Mouse (Mus musculus) lung, embryonic 14.5 days (tissue): ENCODE measurements at regions not wholly inside any gene's neighbourhood (a gene's known extent, or its start where the extent isn't known, plus 50 kb on each side); places are given as distances from the start of the nearest gene placed in this dataset.

Source experiments
- ATAC-seq: fragments of 200-750 bp; cut with Nextera tagmentation; 2 replicates; pipeline ENCODE4 v1.8.0; 2017; ENCODE audit warnings: mild to moderate bottlenecking, moderate TSS enrichment, moderate library complexity; ENCODE audit not compliant: insufficient read depth
- DNase-seq: peaks from one replicate; pipeline ENCODE4 v3.0.0-alpha.2; 2015
- H3K27ac ChIP-seq: fragments of 300-500 bp; sonication (generic); 2 replicates; pipeline ENCODE4 v1.5.1; 2014; ENCODE audit warnings: low read depth, mild to moderate bottlenecking, moderate library complexity
- H3K27me3 ChIP-seq: fragments of 300-500 bp; sonication (generic); 2 replicates; pipeline ENCODE4 v1.6.1; 2014; ENCODE audit warnings: low read length, control low read depth; ENCODE audit not compliant: insufficient read depth
- H3K36me3 ChIP-seq: fragments of 300-500 bp; sonication (generic); 2 replicates; pipeline ENCODE4 v1.6.1; 2014; ENCODE audit warnings: control low read depth; ENCODE audit not compliant: insufficient read depth
- H3K4me1 ChIP-seq: fragments of 300-500 bp; sonication (generic); 2 replicates; pipeline ENCODE4 v1.6.1; 2014; ENCODE audit warnings: antibody characterized with exemption, control low read depth; ENCODE audit not compliant: insufficient read depth
- H3K4me2 ChIP-seq: fragments of 300-500 bp; sonication (generic); 2 replicates; pipeline ENCODE4 v1.6.1; 2014; ENCODE audit warnings: mild to moderate bottlenecking
- H3K4me3 ChIP-seq: fragments of 300-500 bp; sonication (generic); 2 replicates; pipeline ENCODE4 v1.5.1; 2014; ENCODE audit warnings: low read depth, low read length
- H3K9ac ChIP-seq: fragments of 300-500 bp; sonication (generic); 2 replicates; pipeline ENCODE4 v1.6.1; 2014
- H3K9me3 ChIP-seq: fragments of 300-500 bp; sonication (generic); 2 replicates; pipeline ENCODE4 v1.6.1; 2016; ENCODE audit warnings: low read depth, low read length, control low read depth
- CTCF ChIP-seq: IDR thresholded peaks from 2 replicates; pipeline ENCODE4 v1.5.1; 2016; ENCODE audit warnings: antibody characterized with exemption, low read depth
- WGBS: fragments of 180-500 bp; shearing (Covaris S2); extraction: QIAGEN DNeasy Blood & Tissue Kit; methylation state at CpG from one replicate; pipeline ENCODE4 v1.1.7; 2014; 5-methylcytosine and 5-hydroxymethylcytosine counted together

- Histone ChIP-seq H3K4me3 (no peak overlapping the region), H3K9me3 (no peaks in the 10 kb centered on the region), H3K9ac (no peak overlapping the region), H3K27me3 (no peaks in the 10 kb centered on the region), H3K36me3 (no peaks in the 10 kb centered on the region), H3K4me2 (no peak overlapping the region), H3K27ac (no peak overlapping the region), H3K4me1 (no peaks in the 10 kb centered on the region)
- WGBS, result 44% methylated on average over 10 of the region's 10 CpGs
- peak; percentile 10 for DNase-seq
- no peak for ATAC-seq
- no peak for TF ChIP-seq CTCF
Observed at GRCm38 (mm10) chr1:76450539-76451214, 904.6 kb downstream of the Slc4a3 start.

- H3K9ac ChIP-seq, result no peak overlapping the region
- TF ChIP-seq CTCF, result no peak
- no peaks in the 10 kb centered on the region for H3K9me3 ChIP-seq
- H3K4me2 ChIP-seq, result no peak overlapping the region
- H3K36me3 ChIP-seq, result no peaks in the 10 kb centered on the region
- H3K4me3 ChIP-seq, result no peak overlapping the region
- ATAC-seq (no peak), DNase-seq (no peak)
- no peaks in the 10 kb centered on the region for H3K4me1 ChIP-seq
- H3K27ac ChIP-seq, result no peak overlapping the region
- H3K27me3 ChIP-seq, result no peaks in the 10 kb centered on the region
- 82% methylated on average over 7 of the region's 7 CpGs for WGBS
Observed at GRCm38 (mm10) chr1:76453160-76453710, 907.2 kb downstream of the Slc4a3 start.

- H3K9me3 ChIP-seq, result no peaks in the 10 kb centered on the region
- no peak overlapping the region for H3K4me3 ChIP-seq
- ATAC-seq (no peak), DNase-seq (no peak)
- TF ChIP-seq CTCF, result no peak
- H3K4me1 ChIP-seq, result no peaks in the 10 kb centered on the region; the same call in 1 of the 2 replicates
- no peak overlapping the region for H3K4me2 ChIP-seq
- no peak overlapping the region for H3K27ac ChIP-seq
- 72% methylated on average over 2 of the region's 2 CpGs for WGBS
- no peak overlapping the region for H3K9ac ChIP-seq
- no peaks in the 10 kb centered on the region for H3K27me3 ChIP-seq
- no peaks in the 10 kb centered on the region for H3K36me3 ChIP-seq
Observed at GRCm38 (mm10) chr1:76466562-76466961, 920.5 kb downstream of the Slc4a3 start.

- H3K27ac ChIP-seq, result no peak overlapping the region
- no peak for TF ChIP-seq CTCF
- no peak overlapping the region for H3K4me3 ChIP-seq
- H3K27me3 ChIP-seq, result no peaks in the 10 kb centered on the region
- WGBS, result 80% methylated on average over 4 of the region's 4 CpGs
- DNase-seq, result no peak
- no peaks in the 10 kb centered on the region for H3K36me3 ChIP-seq
- no peaks in the 10 kb centered on the region for H3K4me1 ChIP-seq
- H3K9me3 ChIP-seq, result no peaks in the 10 kb centered on the region
- H3K4me2 ChIP-seq, result no peak overlapping the region
- H3K9ac ChIP-seq, result no peak overlapping the region
- no peak for ATAC-seq
Observed at GRCm38 (mm10) chr1:76484193-76484592, 938.1 kb downstream of the Slc4a3 start.

GRCm38 (mm10) chr1:76487481-76487880, 941.4 kb downstream of the Slc4a3 start:
- no peaks in the 10 kb centered on the region for H3K27me3 ChIP-seq
- H3K9me3 ChIP-seq, result no peaks in the 10 kb centered on the region
- no peak overlapping the region for H3K27ac ChIP-seq
- no peak overlapping the region for H3K4me2 ChIP-seq
- DNase-seq (no peak), ATAC-seq (no peak)
- no peaks in the 10 kb centered on the region for H3K36me3 ChIP-seq
- H3K9ac ChIP-seq, result no peak overlapping the region
- H3K4me3 ChIP-seq, result no peak overlapping the region
- TF ChIP-seq CTCF, result no peak
- no peaks in the 10 kb centered on the region for H3K4me1 ChIP-seq
- 86% methylated on average over 4 of the region's 4 CpGs for WGBS

- ATAC-seq (no peak), DNase-seq (peak; percentile 18)
- WGBS, result 39% methylated on average over 12 of the region's 12 CpGs
- Histone ChIP-seq H3K9ac (no peak overlapping the region), H3K27me3 (no peaks in the 10 kb centered on the region), H3K27ac (no peak overlapping the region), H3K4me3 (no peak overlapping the region), H3K4me1 (no peaks in the 10 kb centered on the region), H3K9me3 (no peaks in the 10 kb centered on the region), H3K36me3 (no peaks in the 10 kb centered on the region), H3K4me2 (peak overlapping the region; percentile 28; the same call in 1 of the 2 replicates)
- no peak for TF ChIP-seq CTCF
Observed at GRCm38 (mm10) chr1:76489681-76490492, 943.8 kb downstream of the Slc4a3 start.

GRCm38 (mm10) chr1:76490719-76491118, 944.7 kb downstream of the Slc4a3 start:
- H3K9me3 ChIP-seq, result no peaks in the 10 kb centered on the region
- peak overlapping the region; percentile 28; the same call in 1 of the 2 replicates for H3K4me2 ChIP-seq
- DNase-seq (peak; percentile 74), ATAC-seq (no peak; the same call in 1 of the 2 replicates)
- H3K27ac ChIP-seq, result no peak overlapping the region
- no peaks in the 10 kb centered on the region for H3K4me1 ChIP-seq
- H3K27me3 ChIP-seq, result no peaks in the 10 kb centered on the region
- no peak overlapping the region for H3K9ac ChIP-seq
- 40% methylated on average over 7 of the region's 7 CpGs for WGBS
- H3K4me3 ChIP-seq, result no peak overlapping the region
- no peak for TF ChIP-seq CTCF
- no peaks in the 10 kb centered on the region for H3K36me3 ChIP-seq
